Mouse (Mus musculus) urinary bladder, adult 18-20 months (tissue): ENCODE measurements around the gene Slc30a2.
A peak's percentile ranks its signal among the peaks of the same experiment; 100 is the strongest.
"Not testable (repeated sequence)": the region's sequence is repeated elsewhere in the genome, so short reads cannot be mapped to it uniquely, and the experiment has no call there.

ENCODE experiments used
- DNase-seq, 2 experiments: peaks; one replicate each; pipeline ENCODE4 v3.0.0; 2022; ENCODE audit warnings: low spot score in 2 of 2, mixed read lengths in 2 of 2

The Slc30a2 gene

GRCm38 (mm10) chr4:134357461-134357771 is 14.4 kb downstream of the Slc30a2 start:
- no peak for DNase-seq

GRCm38 (mm10) chr4:134359649-134360048 is 16.7 kb downstream of the Slc30a2 start:
- DNase-seq = peak in 1 of 2 experiments; percentile 45

GRCm38 (mm10) chr4:134361215-134361614 is 18.2 kb downstream of the Slc30a2 start:
- DNase-seq = no peak

GRCm38 (mm10) chr4:134362124-134362523 is 19.1 kb downstream of the Slc30a2 start:
- DNase-seq = no peak

- no peak for DNase-seq
Observed at GRCm38 (mm10) chr4:134362586-134362985, 19.6 kb downstream of the Slc30a2 start.

- DNase-seq = no peak
Observed at GRCm38 (mm10) chr4:134365280-134365679, 22.3 kb downstream of the Slc30a2 start.

GRCm38 (mm10) chr4:134370649-134371221 is 27.8 kb downstream of the Slc30a2 start:
- DNase-seq = no peak

- peak in 1 of 2 experiments; percentile 47 for DNase-seq
Observed at GRCm38 (mm10) chr4:134371316-134371855, 28.4 kb downstream of the Slc30a2 start.

- DNase-seq = peak; percentile 78 to 83
Observed at GRCm38 (mm10) chr4:134372294-134372747, 29.3 kb downstream of the Slc30a2 start.

GRCm38 (mm10) chr4:134373295-134373694 is 30.3 kb downstream of the Slc30a2 start:
- DNase-seq = no peak

GRCm38 (mm10) chr4:134374306-134374705 is 31.3 kb downstream of the Slc30a2 start:
- DNase-seq = no peak

- DNase-seq = no peak
Observed at GRCm38 (mm10) chr4:134378089-134378615, 35.2 kb downstream of the Slc30a2 start.

GRCm38 (mm10) chr4:134379510-134379909 is 36.5 kb downstream of the Slc30a2 start:
- no peak for DNase-seq

GRCm38 (mm10) chr4:134383750-134384149 is 40.8 kb downstream of the Slc30a2 start, which contains the start of gene Extl1:
Gene Extl1 (minus strand): TSS chr4:134383850.
- not testable (repeated sequence) for DNase-seq

GRCm38 (mm10) chr4:134387268-134387667 is 44.3 kb downstream of the Slc30a2 start:
- DNase-seq = no peak

- peak; percentile 39 to 63 for DNase-seq
Observed at GRCm38 (mm10) chr4:134388397-134388796, 45.4 kb downstream of the Slc30a2 start.

GRCm38 (mm10) chr4:134391636-134392035 is 48.7 kb downstream of the Slc30a2 start:
- no peak for DNase-seq

- no peak for DNase-seq
Observed at GRCm38 (mm10) chr4:134392595-134392994, 49.6 kb downstream of the Slc30a2 start.

GRCm38 (mm10) chr4:134393026-134393425 is 50.0 kb downstream of the Slc30a2 start:
- DNase-seq = no peak

- DNase-seq = no peak
Observed at GRCm38 (mm10) chr4:134395142-134395541, 52.2 kb downstream of the Slc30a2 start.

GRCm38 (mm10) chr4:134395977-134396825 is 53.2 kb downstream of the Slc30a2 start, which contains the start of gene Pafah2:
Gene Pafah2 (plus strand): TSS chr4:134396320.
- peak; percentile 79 to 90 for DNase-seq

- peak; percentile 36 to 62 for DNase-seq
Observed at GRCm38 (mm10) chr4:134397121-134397520, 54.1 kb downstream of the Slc30a2 start.
